Mouse (Mus musculus) CD4-positive, CD25-positive, alpha-beta regulatory T cell, adult 4 months (primary cell): Measurements from ENCODE around the gene Zbtb7b. TPM values are rescaled to one million over a fixed set of nuclear protein-coding genes. Genes with fewer than 3 reads are reported as not detected.
"Not testable (repeated sequence)": the region's sequence is repeated elsewhere in the genome, so short reads cannot be mapped to it uniquely, and the experiment has no call there.

ENCODE experiments used
- ATAC-seq: one replicate; pipeline ENCODE4 v1.8.0; 2017
- polyA plus RNA-seq, 2 experiments: library from polyadenylated mRNA; unstranded; fragments of 100-300 nt; shearing (Covaris generic); gene quantifications; one replicate each; pipeline ENCODE4 v1.2.1; 2017

The Zbtb7b gene
- 10 to 100 TPM; 11.7 to 13.2 TPM for polyA plus RNA-seq

DNA sequence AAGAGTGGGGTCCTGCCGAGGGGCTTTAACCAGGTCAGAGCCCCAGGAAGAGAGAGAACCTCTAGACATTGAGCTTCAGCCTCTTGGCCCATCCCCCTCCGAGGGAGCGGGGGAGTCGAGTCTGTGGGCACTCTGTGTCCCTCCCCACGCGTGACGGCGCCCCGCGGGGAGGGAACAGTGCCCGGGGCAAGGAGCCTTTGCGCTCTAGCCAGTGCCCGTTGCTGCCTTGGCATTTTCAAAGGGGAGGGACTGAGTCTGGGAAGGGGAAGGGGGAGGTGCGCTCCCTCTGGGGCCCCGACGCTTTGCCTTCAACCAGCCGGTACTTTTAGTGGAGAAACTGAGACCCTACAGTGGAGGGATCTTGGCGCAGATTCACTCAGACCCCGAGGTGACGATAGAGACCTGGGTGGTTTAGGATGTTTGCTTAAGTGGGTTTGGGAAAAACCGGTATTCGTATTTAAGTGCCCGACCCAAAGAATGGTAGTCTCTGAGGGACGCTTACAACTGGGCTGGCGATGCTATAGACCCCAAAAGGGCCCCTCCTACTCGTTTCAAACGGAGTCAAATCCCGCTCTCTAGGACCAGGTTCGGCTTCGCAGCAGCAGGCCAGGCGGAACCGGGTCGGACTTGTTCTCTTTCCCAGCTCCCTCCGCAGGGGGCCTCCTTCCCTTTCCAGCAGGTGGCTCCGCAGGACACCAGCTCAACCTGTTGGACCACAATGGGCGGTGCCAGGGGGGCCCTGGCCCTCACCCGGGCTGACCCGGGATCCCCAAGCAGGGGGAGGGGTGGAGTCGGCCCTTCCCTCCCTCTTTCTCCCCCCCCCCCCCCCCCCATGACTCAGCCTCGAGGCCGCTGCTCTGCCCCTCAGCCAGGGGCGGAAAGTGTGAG lies at the start of gene Zbtb7b:
Zbtb7b (minus strand) TSS at position 771 of the 888 bp plus-strand sequence.
- ATAC-seq = peak; percentile 13

DNA sequence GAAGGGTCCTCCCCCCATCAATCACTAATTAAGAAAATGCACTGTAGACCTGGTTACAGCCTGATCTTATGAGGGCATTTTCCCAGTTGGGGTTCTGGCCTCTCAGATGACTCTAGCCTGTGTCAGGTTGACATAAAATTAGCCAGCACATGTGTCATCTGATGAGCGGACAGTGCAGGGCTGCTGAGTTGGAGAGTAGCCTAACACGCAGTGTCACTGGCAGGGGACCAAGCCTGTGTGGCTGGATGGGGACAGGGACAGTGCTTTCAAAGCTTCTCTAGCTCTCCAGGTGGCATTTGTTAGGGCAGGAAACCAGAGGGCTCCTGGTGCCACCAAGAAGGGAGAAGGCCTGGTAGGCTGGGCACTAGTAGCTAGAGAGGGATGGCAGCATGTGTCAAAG lies 46.1 kb upstream of the Zbtb7b start:
- no peak for ATAC-seq

- peak; percentile 70 for ATAC-seq
Measured at GRCm38 (mm10) chr3:89437269-89437668, 42.7 kb upstream of the Zbtb7b start.

GRCm38 (mm10) chr3:89436176-89437113 lies 41.9 kb upstream of the Zbtb7b start, which contains the start of gene Pbxip1:
Gene Pbxip1 (plus strand): TSS chr3:89436706.
- ATAC-seq = peak; percentile 87

- ATAC-seq = no peak
Measured at GRCm38 (mm10) chr3:89435041-89435440, 40.5 kb upstream of the Zbtb7b start.

GRCm38 (mm10) chr3:89434532-89434931 lies 40.0 kb upstream of the Zbtb7b start:
- ATAC-seq = no peak

DNA sequence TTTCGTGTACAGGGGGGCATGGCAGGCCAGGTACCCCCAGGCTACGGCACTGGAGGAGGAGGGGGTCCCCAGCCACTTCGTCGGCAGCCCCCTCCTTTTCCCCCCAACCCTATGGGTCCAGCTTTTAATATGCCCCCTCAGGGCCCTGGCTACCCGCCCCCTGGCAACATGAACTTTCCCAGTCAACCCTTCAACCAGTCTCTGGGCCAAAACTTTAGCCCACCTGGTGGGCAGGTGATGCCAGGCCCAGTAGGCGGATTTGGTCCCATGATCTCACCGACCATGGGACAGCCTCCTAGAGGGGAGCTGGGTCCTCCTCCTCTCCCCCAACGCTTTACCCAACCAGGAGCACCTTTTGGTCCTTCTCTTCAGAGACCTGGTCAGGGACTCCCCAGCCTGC lies 38.0 kb upstream of the Zbtb7b start:
- ATAC-seq = no peak

DNA sequence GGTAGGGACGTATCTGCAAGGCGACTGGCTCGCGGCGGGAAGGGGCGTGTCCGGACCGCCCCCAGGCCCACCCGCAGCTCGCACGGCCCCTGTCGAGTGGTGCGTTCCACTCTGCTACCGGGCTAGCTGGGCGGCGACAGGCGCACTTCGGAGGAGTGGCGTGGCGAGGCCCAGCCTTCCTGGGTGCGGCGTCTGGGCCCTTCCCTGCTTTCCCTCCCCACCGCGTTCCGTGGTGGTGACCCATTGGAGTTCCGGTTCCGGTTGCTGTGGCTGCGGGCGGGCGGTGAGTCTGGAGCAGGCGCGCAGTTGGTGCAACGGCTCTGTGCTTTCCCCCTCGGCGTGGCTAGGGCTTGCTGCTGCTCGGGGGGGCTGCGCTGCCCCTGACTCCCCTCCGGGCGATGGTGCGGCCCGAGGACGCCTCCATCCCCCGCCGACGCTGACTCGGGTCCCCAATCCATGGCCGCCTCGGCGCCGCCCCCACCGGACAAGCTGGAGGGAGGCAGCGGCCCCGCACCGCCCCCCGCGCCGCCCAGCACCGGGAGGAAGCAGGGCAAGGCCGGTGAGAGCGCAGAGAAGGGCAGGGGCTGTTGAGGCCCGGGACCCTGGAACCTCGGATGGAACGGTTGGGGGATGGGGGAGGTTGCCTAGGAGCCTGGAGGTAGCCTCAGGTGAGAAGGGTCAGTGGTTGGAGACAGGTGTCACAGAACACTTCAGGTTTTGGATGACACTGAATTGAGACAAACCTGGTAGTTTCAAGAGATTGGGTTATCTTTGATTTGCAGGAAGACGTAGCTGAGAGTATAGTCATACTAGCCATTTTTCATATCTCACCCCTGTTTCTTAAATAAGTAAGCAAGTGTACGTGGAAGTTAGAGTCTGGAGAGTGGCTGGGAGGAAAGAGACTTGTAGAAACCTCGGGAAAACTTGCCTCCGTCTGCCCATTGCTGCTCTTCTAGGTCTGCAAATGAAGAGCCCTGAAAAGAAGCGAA lies 35.9 kb upstream of the Zbtb7b start, which contains the start of gene Pygo2:
Pygo2 (plus strand) TSS at position 44 of the 989 bp plus-strand sequence.
- peak; percentile 98 for ATAC-seq

- ATAC-seq = not testable (repeated sequence)
Measured at GRCm38 (mm10) chr3:89429021-89429420, 34.4 kb upstream of the Zbtb7b start.

- no peak for ATAC-seq
Measured at GRCm38 (mm10) chr3:89425876-89426275, 31.3 kb upstream of the Zbtb7b start.

- ATAC-seq = no peak
Measured at GRCm38 (mm10) chr3:89425141-89425525, 30.6 kb upstream of the Zbtb7b start.

DNA sequence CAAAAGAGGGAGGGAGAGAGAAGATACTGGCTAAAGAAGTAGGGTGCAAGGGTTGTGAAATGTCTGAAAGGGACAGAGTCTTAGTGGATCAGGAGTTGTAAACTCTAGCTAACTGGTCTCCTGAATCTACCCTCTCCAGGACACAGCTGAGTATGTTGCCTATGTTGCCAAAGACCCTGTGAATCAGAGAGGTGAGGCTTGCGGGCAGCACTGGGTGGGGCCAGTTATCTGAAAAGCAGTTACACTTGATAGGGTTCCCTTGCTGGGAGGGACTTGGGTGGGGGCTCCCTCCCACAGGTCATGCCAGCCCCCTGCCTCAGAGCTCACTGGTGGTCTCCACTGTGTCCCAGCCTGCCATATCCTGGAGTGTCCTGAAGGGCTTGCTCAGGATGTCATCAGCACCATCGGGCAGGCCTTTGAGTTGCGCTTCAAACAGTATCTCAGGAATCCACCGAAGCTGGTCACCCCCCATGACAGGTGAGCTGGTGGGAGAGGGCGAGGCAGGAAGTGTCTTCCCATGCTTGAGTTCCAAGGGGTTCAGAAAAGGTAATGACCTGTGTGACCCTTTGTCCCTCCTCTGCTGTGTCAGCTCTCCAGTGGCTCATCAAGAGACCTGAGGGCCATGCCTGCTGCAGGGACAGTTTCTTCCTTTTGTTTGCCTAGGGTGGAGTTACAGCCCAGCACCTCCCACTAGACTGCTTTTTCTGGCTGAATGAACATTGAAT lies 30.0 kb upstream of the Zbtb7b start:
- ATAC-seq = no peak

DNA sequence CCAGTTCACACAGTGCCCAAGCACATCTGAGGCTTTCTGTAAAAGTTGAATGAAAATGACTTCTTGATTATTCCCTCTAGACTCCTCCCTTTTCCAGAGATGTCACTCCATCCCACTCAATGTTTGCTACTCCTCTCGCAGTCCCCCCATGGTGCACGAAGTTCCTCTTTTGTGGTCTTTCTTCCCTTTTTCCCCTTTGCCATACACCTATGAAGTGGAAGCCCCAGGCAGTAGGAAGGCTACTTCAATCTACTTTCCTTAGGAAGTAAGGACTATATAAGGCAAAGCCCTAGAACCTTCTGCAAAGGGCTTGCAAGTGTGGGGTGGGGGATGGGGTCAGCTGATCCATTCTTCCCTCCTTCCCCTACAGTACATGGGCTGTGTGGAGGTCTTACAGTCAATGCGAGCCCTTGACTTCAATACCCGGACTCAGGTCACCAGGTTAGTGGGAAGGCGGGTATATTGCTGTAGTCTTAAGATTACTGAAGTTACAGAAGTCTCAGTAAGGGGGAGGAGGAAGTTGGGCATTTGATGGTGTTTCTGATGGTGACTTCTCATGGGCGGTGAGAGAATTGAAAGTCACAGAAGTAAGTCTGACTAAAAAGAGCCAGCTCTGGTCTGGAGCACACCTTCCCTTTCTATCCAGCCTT lies 28.1 kb upstream of the Zbtb7b start:
- no peak for ATAC-seq

DNA sequence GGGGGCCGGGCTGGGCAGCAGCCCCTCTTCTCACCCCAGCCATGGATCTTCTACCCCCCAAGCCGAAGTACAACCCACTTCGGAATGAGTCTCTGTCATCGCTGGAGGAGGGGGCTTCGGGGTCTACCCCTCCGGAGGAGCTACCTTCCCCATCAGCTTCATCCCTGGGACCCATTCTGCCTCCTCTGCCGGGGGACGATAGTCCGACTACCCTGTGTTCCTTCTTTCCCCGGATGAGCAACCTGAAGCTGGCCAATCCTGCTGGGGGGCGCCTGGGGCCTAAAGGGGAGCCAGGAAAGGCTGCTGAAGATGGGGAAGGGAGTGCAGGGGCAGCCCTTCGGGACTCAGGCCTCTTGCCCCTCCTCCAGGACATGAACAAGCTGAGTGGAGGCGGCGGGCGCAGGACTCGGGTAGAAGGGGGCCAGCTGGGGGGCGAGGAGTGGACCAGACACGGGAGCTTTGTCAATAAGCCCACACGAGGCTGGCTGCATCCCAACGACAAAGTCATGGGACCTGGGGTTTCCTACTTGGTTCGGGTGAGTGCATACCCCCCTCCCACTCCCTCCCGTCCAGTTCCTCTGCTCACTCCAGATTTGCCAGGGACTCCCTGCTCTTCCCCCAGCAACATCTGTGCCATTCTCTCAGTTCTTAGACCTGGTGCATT lies 27.4 kb upstream of the Zbtb7b start:
- ATAC-seq = no peak

DNA sequence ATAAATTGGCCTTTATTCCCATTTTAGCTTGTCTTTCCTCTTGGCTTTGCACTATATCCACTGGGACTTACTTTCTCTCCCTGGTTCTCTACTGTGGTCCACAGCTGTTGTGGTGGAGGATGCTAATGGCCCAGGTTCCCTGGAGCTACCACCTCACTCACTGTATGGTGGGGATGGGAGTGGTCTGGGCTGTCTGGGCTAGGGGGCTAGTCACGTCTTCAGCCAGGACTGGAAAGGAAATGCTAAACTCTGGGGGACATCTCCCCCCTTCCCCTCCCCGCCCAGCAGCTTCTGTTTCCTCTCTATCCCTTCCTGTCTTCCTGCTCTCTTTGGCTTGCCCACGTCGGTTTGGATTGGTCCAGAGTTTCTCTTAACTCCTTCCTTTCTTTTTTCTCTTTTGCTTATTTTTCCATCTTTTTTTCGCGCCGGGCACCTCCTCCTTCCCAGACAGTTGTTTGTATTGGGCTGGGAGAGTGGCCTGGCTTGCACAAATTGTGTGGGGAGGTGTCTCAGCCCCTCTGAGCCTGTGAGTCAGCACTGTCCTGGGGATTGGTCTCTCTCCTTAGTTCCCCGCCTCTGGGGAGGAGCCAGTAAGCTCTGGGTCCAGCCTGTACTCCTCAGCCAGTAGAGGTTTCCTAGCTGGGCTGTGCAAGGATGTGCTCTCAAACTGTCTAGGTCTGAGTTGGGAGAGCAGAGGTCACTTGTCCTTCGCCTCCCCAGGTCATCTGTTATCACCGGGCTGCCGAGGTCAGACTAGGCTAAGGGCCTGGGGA lies 26.6 kb upstream of the Zbtb7b start:
- ATAC-seq = no peak

- ATAC-seq = no peak
Measured at GRCm38 (mm10) chr3:89420421-89420820, 25.8 kb upstream of the Zbtb7b start.

DNA sequence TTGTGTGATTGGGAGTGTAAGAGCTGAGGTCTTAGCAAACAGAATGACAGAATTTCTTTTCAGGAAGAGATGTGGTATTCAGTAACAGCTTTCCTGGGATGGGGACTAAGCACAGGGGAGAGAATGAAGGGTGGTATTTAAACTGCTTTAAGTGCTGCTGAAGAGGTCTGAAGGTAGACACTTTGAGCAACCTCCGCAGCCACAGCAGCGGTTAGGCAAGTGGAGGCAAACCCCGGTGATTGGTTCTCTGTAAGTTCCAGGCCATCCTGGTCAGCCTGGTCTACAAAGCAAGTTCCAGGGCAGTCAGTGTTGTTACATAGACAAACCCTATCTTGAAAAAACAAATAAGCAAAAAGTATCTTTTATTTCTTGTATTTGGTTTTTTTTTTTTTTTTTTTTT lies 25.4 kb upstream of the Zbtb7b start:
- ATAC-seq = no peak

GRCm38 (mm10) chr3:89419571-89419970 lies 25.0 kb upstream of the Zbtb7b start:
- no peak for ATAC-seq

- no peak for ATAC-seq
Measured at GRCm38 (mm10) chr3:89418861-89419250, 24.3 kb upstream of the Zbtb7b start.
